Mouse (Mus musculus) liver, embryonic 15.5 days (tissue): ENCODE measurements around the gene Mki67. TPM values are rescaled to one million over a fixed set of nuclear protein-coding genes. Genes with fewer than 3 reads are reported as not detected.

Source experiments
- ATAC-seq: fragments of 200-750 bp; cut with Nextera tagmentation; 2 replicates; pipeline ENCODE4 v1.8.0; 2017; ENCODE audit warnings: moderate number of reproducible peaks, mild to moderate bottlenecking, moderate library complexity; ENCODE audit not compliant: insufficient read depth
- H3K27ac ChIP-seq: fragments of 300-500 bp; sonication (generic); replicated peaks from 2 replicates; pipeline ENCODE4 v1.5.1; 2015; ENCODE audit warnings: mild to moderate bottlenecking, inconsistent platforms
- H3K27me3 ChIP-seq: fragments of 300-500 bp; sonication (generic); 2 replicates; pipeline ENCODE4 v1.6.1; 2015; ENCODE audit warnings: mild to moderate bottlenecking, inconsistent platforms
- H3K36me3 ChIP-seq: fragments of 300-500 bp; sonication (generic); replicated peaks from 2 replicates; pipeline ENCODE4 v1.6.1; 2015; ENCODE audit warnings: moderate library complexity, mild to moderate bottlenecking, inconsistent platforms
- H3K4me1 ChIP-seq: fragments of 300-500 bp; sonication (generic); replicated peaks from 2 replicates; pipeline ENCODE4 v1.6.1; 2015; ENCODE audit warnings: inconsistent platforms
- H3K4me2 ChIP-seq: fragments of 300-500 bp; sonication (generic); 2 replicates; pipeline ENCODE4 v1.6.1; 2015; ENCODE audit warnings: moderate library complexity, mild to moderate bottlenecking, inconsistent platforms
- H3K4me3 ChIP-seq: fragments of 300-500 bp; sonication (generic); replicated peaks from 2 replicates; pipeline ENCODE4 v1.5.1; 2015; ENCODE audit warnings: mild to moderate bottlenecking, inconsistent platforms
- H3K9ac ChIP-seq: fragments of 300-500 bp; sonication (generic); 2 replicates; pipeline ENCODE4 v1.6.1; 2015; ENCODE audit warnings: moderate library complexity, mild to moderate bottlenecking, inconsistent platforms
- H3K9me3 ChIP-seq: fragments of 300-500 bp; sonication (generic); replicated peaks from 2 replicates; pipeline ENCODE4 v1.6.1; 2016; ENCODE audit warnings: inconsistent platforms
- WGBS: fragments of 180-500 bp; shearing (Covaris S2); methylation state at CpG from one replicate; pipeline ENCODE4 v1.1.7; 2015; ENCODE audit warnings: mixed read lengths; ENCODE audit not compliant: insufficient replicate concordance; 5-methylcytosine and 5-hydroxymethylcytosine counted together
- polyA plus RNA-seq: library from polyadenylated mRNA; unstranded; fragments of >200 nt; fragmentation: Nextera tagmentation; extraction: Ambion mirVana; gene quantifications from 2 replicates; pipeline ENCODE4 v1.2.1, GENCODE M21; 2015

Mki67 gene
- polyA plus RNA-seq, 1 experiment from 2014 or later = 99.4 TPM

- no peak overlapping the region for H3K4me3 ChIP-seq
- no peak overlapping the region for H3K27ac ChIP-seq
- peaks cover 7% of the 10 kb centered on the region; the same call in 1 of the 2 replicates for H3K36me3 ChIP-seq
- no peak overlapping the region for H3K4me2 ChIP-seq
- no peaks in the 10 kb centered on the region for H3K4me1 ChIP-seq
- no peak for ATAC-seq
- WGBS = 53% methylated on average over 16 of the region's 16 CpGs
- H3K9ac ChIP-seq = no peak overlapping the region
- no peaks in the 10 kb centered on the region for H3K27me3 ChIP-seq
- H3K9me3 ChIP-seq = no peaks in the 10 kb centered on the region
Observed at GRCm38 (mm10) chr7:135668852-135669739, 47.1 kb downstream of the Mki67 start.

- Histone ChIP-seq H3K27ac (peak overlapping the region; percentile 53), H3K9ac (no peak overlapping the region), H3K9me3 (no peaks in the 10 kb centered on the region), H3K27me3 (no peaks in the 10 kb centered on the region), H3K4me3 (no peak overlapping the region), H3K36me3 (peaks cover 7% of the 10 kb centered on the region; the same call in 1 of the 2 replicates), H3K4me1 (no peaks in the 10 kb centered on the region), H3K4me2 (no peak overlapping the region)
- ATAC-seq = no peak
- WGBS = 60% methylated on average over 2 of the region's 2 CpGs
Observed at GRCm38 (mm10) chr7:135666314-135666713, 49.8 kb downstream of the Mki67 start.

GRCm38 (mm10) chr7:135664211-135664610, 52.0 kb downstream of the Mki67 start:
- Histone ChIP-seq H3K4me3 (no peak overlapping the region), H3K4me2 (no peak overlapping the region), H3K9ac (no peak overlapping the region), H3K36me3 (no peaks in the 10 kb centered on the region), H3K9me3 (no peaks in the 10 kb centered on the region), H3K27me3 (no peaks in the 10 kb centered on the region), H3K4me1 (peaks cover 5% of the 10 kb centered on the region; the same call in 1 of the 2 replicates), H3K27ac (no peak overlapping the region)
- ATAC-seq = no peak
- 71% methylated on average over 7 of the region's 7 CpGs for WGBS

GRCm38 (mm10) chr7:135660314-135660713, 55.8 kb downstream of the Mki67 start:
- no peaks in the 10 kb centered on the region for H3K36me3 ChIP-seq
- peaks cover 11% of the 10 kb centered on the region; the same call in 1 of the 2 replicates for H3K4me1 ChIP-seq
- no peak overlapping the region for H3K4me2 ChIP-seq
- no peak overlapping the region for H3K9ac ChIP-seq
- H3K9me3 ChIP-seq = no peaks in the 10 kb centered on the region
- no peaks in the 10 kb centered on the region for H3K27me3 ChIP-seq
- ATAC-seq = no peak
- H3K4me3 ChIP-seq = no peak overlapping the region
- H3K27ac ChIP-seq = no peak overlapping the region

- Histone ChIP-seq H3K9me3 (no peaks in the 10 kb centered on the region), H3K36me3 (no peaks in the 10 kb centered on the region), H3K27me3 (no peaks in the 10 kb centered on the region), H3K4me1 (peaks cover 12% of the 10 kb centered on the region; the same call in 1 of the 2 replicates), H3K9ac (no peak overlapping the region), H3K4me3 (no peak overlapping the region), H3K4me2 (no peak overlapping the region), H3K27ac (no peak overlapping the region)
- no peak for ATAC-seq
- 53% methylated on average over 5 of the region's 5 CpGs for WGBS
Observed at GRCm38 (mm10) chr7:135659314-135659935, 56.7 kb downstream of the Mki67 start.

GRCm38 (mm10) chr7:135658150-135658549, 58.0 kb downstream of the Mki67 start:
- no peak for ATAC-seq
- Histone ChIP-seq H3K36me3 (no peaks in the 10 kb centered on the region), H3K4me1 (peaks cover 12% of the 10 kb centered on the region; the same call in 1 of the 2 replicates), H3K4me3 (no peak overlapping the region), H3K4me2 (no peak overlapping the region), H3K9me3 (no peaks in the 10 kb centered on the region), H3K27ac (no peak overlapping the region), H3K9ac (no peak overlapping the region), H3K27me3 (no peaks in the 10 kb centered on the region)
- WGBS = 69% methylated on average over 7 of the region's 7 CpGs

GRCm38 (mm10) chr7:135655113-135655512, 61.0 kb downstream of the Mki67 start:
- Histone ChIP-seq H3K27me3 (no peaks in the 10 kb centered on the region), H3K27ac (peak overlapping the region; percentile 57; the same call in 1 of the 2 replicates), H3K9ac (no peak overlapping the region), H3K9me3 (no peaks in the 10 kb centered on the region), H3K4me1 (peaks cover 15% of the 10 kb centered on the region; the same call in 1 of the 2 replicates), H3K36me3 (no peaks in the 10 kb centered on the region), H3K4me3 (no peak overlapping the region), H3K4me2 (peak overlapping the region; percentile 23; the same call in 1 of the 2 replicates)
- 44% methylated on average over 4 of the region's 4 CpGs for WGBS
- no peak for ATAC-seq

GRCm38 (mm10) chr7:135654288-135654687, 61.9 kb downstream of the Mki67 start:
- Histone ChIP-seq H3K4me1 (0 out of 2 replicates have a peak, but pooled peaks cover 10% of the 10 kb centered on the region), H3K27me3 (no peaks in the 10 kb centered on the region), H3K4me2 (no peak overlapping the region; the same call in 1 of the 2 replicates), H3K27ac (no peak overlapping the region), H3K4me3 (no peak overlapping the region), H3K9me3 (no peaks in the 10 kb centered on the region), H3K36me3 (no peaks in the 10 kb centered on the region), H3K9ac (no peak overlapping the region)
- WGBS = 67% methylated on average over 6 of the region's 6 CpGs
- ATAC-seq = no peak

GRCm38 (mm10) chr7:135653601-135654000, 62.6 kb downstream of the Mki67 start:
- Histone ChIP-seq H3K9me3 (no peaks in the 10 kb centered on the region), H3K4me2 (peak overlapping the region; percentile 39; the same call in 1 of the 2 replicates), H3K9ac (no peak overlapping the region), H3K27me3 (no peaks in the 10 kb centered on the region), H3K36me3 (no peaks in the 10 kb centered on the region), H3K27ac (no peak overlapping the region), H3K4me1 (peaks cover 7% of the 10 kb centered on the region; the same call in 1 of the 2 replicates), H3K4me3 (no peak overlapping the region)
- no peak for ATAC-seq
- 72% methylated on average over 7 of the region's 7 CpGs for WGBS

GRCm38 (mm10) chr7:135652781-135653180, 63.4 kb downstream of the Mki67 start:
- Histone ChIP-seq H3K27ac (peak overlapping the region; percentile 29; the same call in 1 of the 2 replicates), H3K4me2 (peak overlapping the region; percentile 39), H3K9me3 (no peaks in the 10 kb centered on the region), H3K27me3 (no peaks in the 10 kb centered on the region), H3K9ac (no peak overlapping the region), H3K36me3 (peaks cover 6% of the 10 kb centered on the region; the same call in 1 of the 2 replicates), H3K4me3 (peak overlapping the region; percentile 35; the same call in 1 of the 2 replicates), H3K4me1 (peaks cover 7% of the 10 kb centered on the region; the same call in 1 of the 2 replicates)
- WGBS = 68% methylated on average over 11 of the region's 11 CpGs
- ATAC-seq = no peak
